Mouse (Mus musculus): ENCODE results near the gene Mcrip2.

- TF ChIP-seq CTCF (IDR thresholded peaks at IDR 0.05; ENCODE audit: borderline replicate concordance, control insufficient read depth, extremely low read depth, insufficient read depth, low read length, poor library complexity) (peak; percentile 18; the same call in 1 of the 2 replicates), POLR2A (IDR thresholded peaks at IDR 0.05; ENCODE audit: control insufficient read depth, extremely low read depth, insufficient read depth, low read length, poor library complexity) (no peak)
These were observed 31.5 kb downstream of the Mcrip2 start, which contains the start of gene Rhbdl1 for GRCm38 (mm10) chr17:25837076-25837410.
